In genomic region chr2:18046758-18047645, GRCm38 (mm10) we compare ENCODE assay signal across 8 mouse cellular contexts. TPM values are rescaled to one million over a fixed set of nuclear protein-coding genes. Genes with fewer than 3 reads are reported as not detected.
A peak's percentile ranks its signal among the peaks of the same experiment; 100 is the strongest.
DNase-seq lines count a peak whose midpoint lies in the region; ATAC-seq lines count a peak whose summit lies in the region.

No protein-coding gene starts in this region.

- under 1% methylated on average over 61 of the region's 64 CpGs for WGBS in embryonic facial prominence, embryonic 13.5 days
- 1% methylated on average over 60 of the region's 64 CpGs for WGBS in heart, embryonic 12.5 days
- WGBS in kidney, embryonic 15.5 days: under 1% methylated on average over 64 of the region's 64 CpGs
- WGBS in liver, embryonic 12.5 days (ENCODE audit: insufficient replicate concordance): under 1% methylated on average over 58 of the region's 64 CpGs

- no peaks in the 10 kb centered on the region for H3K36me3 ChIP-seq in embryonic facial prominence, embryonic 13.5 days
- no peaks in the 10 kb centered on the region for H3K36me3 ChIP-seq in heart, embryonic 12.5 days
- no peaks in the 10 kb centered on the region for H3K36me3 ChIP-seq in kidney, embryonic 15.5 days
- H3K36me3 ChIP-seq in liver, embryonic 12.5 days: no peaks in the 10 kb centered on the region

- H3K4me3 ChIP-seq in embryonic facial prominence, embryonic 13.5 days: peak overlapping the region; percentile 95
- H3K4me3 ChIP-seq in heart, embryonic 12.5 days: peak overlapping the region; percentile 94
- peak overlapping the region; percentile 77 for H3K4me3 ChIP-seq in kidney, embryonic 15.5 days (replicated peaks)
- peak overlapping the region; percentile 79 for H3K4me3 ChIP-seq in liver, embryonic 12.5 days

- H3K9me3 ChIP-seq in embryonic facial prominence, embryonic 13.5 days: no peaks in the 10 kb centered on the region
- no peaks in the 10 kb centered on the region for H3K9me3 ChIP-seq in heart, embryonic 12.5 days (replicated peaks)
- H3K9me3 ChIP-seq in kidney, embryonic 15.5 days (replicated peaks): no peaks in the 10 kb centered on the region
- H3K9me3 ChIP-seq in liver, embryonic 12.5 days (replicated peaks): no peaks in the 10 kb centered on the region

- H3K27me3 ChIP-seq in embryonic facial prominence, embryonic 13.5 days: no peaks in the 10 kb centered on the region
- no peaks in the 10 kb centered on the region for H3K27me3 ChIP-seq in heart, embryonic 12.5 days (replicated peaks)
- H3K27me3 ChIP-seq in kidney, embryonic 15.5 days: no peaks in the 10 kb centered on the region
- H3K27me3 ChIP-seq in liver, embryonic 12.5 days (replicated peaks): peaks cover 76% of the 10 kb centered on the region

- ATAC-seq in embryonic facial prominence, embryonic 13.5 days (ENCODE audit: insufficient number of reproducible peaks, insufficient read depth, low FRiP score, low TSS enrichment, low read depth): no peak
- peak; percentile 55 for ATAC-seq in heart, embryonic 12.5 days (ENCODE audit: insufficient number of reproducible peaks, low FRiP score)
- ATAC-seq in kidney, embryonic 15.5 days (replicated peaks; ENCODE audit: low FRiP score): peak; percentile 47
- ATAC-seq in liver, embryonic 12.5 days: peak; percentile 78
- peak; percentile 34; the same call in 1 of the 2 replicates for ATAC-seq in monocyte, adult 5-6 weeks (replicated peaks; ENCODE audit: insufficient number of reproducible peaks, low FRiP score, low TSS enrichment, poor library complexity, severe bottlenecking)

- H3K4me1 ChIP-seq in embryonic facial prominence, embryonic 13.5 days: peaks cover 37% of the 10 kb centered on the region
- peaks cover 28% of the 10 kb centered on the region for H3K4me1 ChIP-seq in heart, embryonic 12.5 days (replicated peaks)
- H3K4me1 ChIP-seq in kidney, embryonic 15.5 days: peaks cover 43% of the 10 kb centered on the region
- peaks cover 45% of the 10 kb centered on the region for H3K4me1 ChIP-seq in liver, embryonic 12.5 days

- H3K4me2 ChIP-seq in embryonic facial prominence, embryonic 13.5 days: peak overlapping the region; percentile 71
- peak overlapping the region; percentile 81 for H3K4me2 ChIP-seq in heart, embryonic 12.5 days
- H3K4me2 ChIP-seq in kidney, embryonic 15.5 days: peak overlapping the region; percentile 77
- H3K4me2 ChIP-seq in liver, embryonic 12.5 days: peak overlapping the region; percentile 99

- peak overlapping the region; percentile 100 for H3K9ac ChIP-seq in embryonic facial prominence, embryonic 13.5 days
- H3K9ac ChIP-seq in heart, embryonic 12.5 days: peak overlapping the region; percentile 100
- H3K9ac ChIP-seq in kidney, embryonic 15.5 days: peak overlapping the region; percentile 95
- peak overlapping the region; percentile 82 for H3K9ac ChIP-seq in liver, embryonic 12.5 days

- peak overlapping the region; percentile 100 for H3K27ac ChIP-seq in embryonic facial prominence, embryonic 13.5 days
- peak overlapping the region; percentile 99 for H3K27ac ChIP-seq in heart, embryonic 12.5 days (ENCODE audit: poor library complexity, severe bottlenecking)
- peak overlapping the region; percentile 99 for H3K27ac ChIP-seq in kidney, embryonic 15.5 days
- peak overlapping the region; percentile 85 for H3K27ac ChIP-seq in liver, embryonic 12.5 days

- DNase-seq in A20 (ENCODE audit: low read depth, low spot score): peak; percentile 85
- peak; percentile 74 for DNase-seq in adrenal gland, postnatal 10 days
- DNase-seq in testis, postnatal 14 days (ENCODE audit: low spot score): peak; percentile 61

RNA-seq across cellular contexts. Expression of gene Skida1, which starts 1.8 kb away (rescaled TPM):
- 1 to 10 TPM; 3.5 to 4.9 TPM for total RNA-seq in adrenal gland, postnatal 10 days (2021)
- 8.3 and 9.8 TPM in 2 replicates for polyA plus RNA-seq in embryonic facial prominence, embryonic 13.5 days (2015; fragmentation: Nextera tagmentation; extraction: Ambion mirVana)
- 7.7 and 8.8 TPM in 2 replicates for polyA plus RNA-seq in heart, embryonic 12.5 days (2016; fragmentation: Nextera tagmentation; extraction: Ambion mirVana)
- polyA plus RNA-seq in kidney, embryonic 15.5 days (2015; fragmentation: Nextera tagmentation; extraction: Ambion mirVana): 10.3 and 11.8 TPM in 2 replicates
- polyA plus RNA-seq in liver, embryonic 12.5 days (2016; fragmentation: Nextera tagmentation; extraction: Ambion mirVana): 1.0 and 1.2 TPM in 2 replicates
- 0.19 to 0.43 TPM in 2 of 3 replicates, not detected in the other for total RNA-seq in monocyte, adult 5-6 weeks (2017)

RNA-seq across cellular contexts. Expression of gene Mllt10, which starts 8.0 kb away (rescaled TPM):
- total RNA-seq in adrenal gland, postnatal 10 days (2021): 10 to 100 TPM; 35.1 to 44.5 TPM
- 67.2 and 73.6 TPM in 2 replicates for polyA plus RNA-seq in embryonic facial prominence, embryonic 13.5 days (2015; fragmentation: Nextera tagmentation; extraction: Ambion mirVana)
- 36.3 and 37.1 TPM in 2 replicates for polyA plus RNA-seq in heart, embryonic 12.5 days (2016; fragmentation: Nextera tagmentation; extraction: Ambion mirVana)
- 72.9 and 73.1 TPM in 2 replicates for polyA plus RNA-seq in kidney, embryonic 15.5 days (2015; fragmentation: Nextera tagmentation; extraction: Ambion mirVana)
- polyA plus RNA-seq in liver, embryonic 12.5 days (2016; fragmentation: Nextera tagmentation; extraction: Ambion mirVana): 39.2 and 40.1 TPM in 2 replicates
- 36.1 to 69.5 TPM (median 67.5 TPM) in 3 replicates for total RNA-seq in monocyte, adult 5-6 weeks (2017)

RNA-seq across cellular contexts. Expression of gene A930004D18Rik, which starts 9.5 kb away (rescaled TPM):
- total RNA-seq in adrenal gland, postnatal 10 days (2021): 1 to 10 TPM; 2.3 to 6.1 TPM
- polyA plus RNA-seq in embryonic facial prominence, embryonic 13.5 days (2015; fragmentation: Nextera tagmentation; extraction: Ambion mirVana): 13.7 and 15.0 TPM in 2 replicates
- 14.8 and 18.3 TPM in 2 replicates for polyA plus RNA-seq in heart, embryonic 12.5 days (2016; fragmentation: Nextera tagmentation; extraction: Ambion mirVana)
- 12.0 and 15.1 TPM in 2 replicates for polyA plus RNA-seq in kidney, embryonic 15.5 days (2015; fragmentation: Nextera tagmentation; extraction: Ambion mirVana)
- polyA plus RNA-seq in liver, embryonic 12.5 days (2016; fragmentation: Nextera tagmentation; extraction: Ambion mirVana): 2.7 and 2.8 TPM in 2 replicates
- 0.21 to 0.87 TPM (median 0.29 TPM) in 3 replicates for total RNA-seq in monocyte, adult 5-6 weeks (2017)

RNA-seq across cellular contexts. Expression of gene H2al2a, which starts 50.2 kb away (rescaled TPM):
- total RNA-seq in adrenal gland, postnatal 10 days (2021): not detected
- polyA plus RNA-seq in embryonic facial prominence, embryonic 13.5 days (2015; fragmentation: Nextera tagmentation; extraction: Ambion mirVana): not detected in 2 replicates
- not detected in 2 replicates for polyA plus RNA-seq in heart, embryonic 12.5 days (2016; fragmentation: Nextera tagmentation; extraction: Ambion mirVana)
- not detected in 2 replicates for polyA plus RNA-seq in kidney, embryonic 15.5 days (2015; fragmentation: Nextera tagmentation; extraction: Ambion mirVana)
- not detected in 2 replicates for polyA plus RNA-seq in liver, embryonic 12.5 days (2016; fragmentation: Nextera tagmentation; extraction: Ambion mirVana)
- total RNA-seq in monocyte, adult 5-6 weeks (2017): 0.95 TPM in 1 of 3 replicates, not detected in the others
